Mouse (Mus musculus): ENCODE data around the gene Ldah.
"Not testable (repeated sequence)": the region's sequence is repeated elsewhere in the genome, so short reads cannot be mapped to it uniquely, and the experiment has no call there.

Gene Ldah

GRCm38 (mm10) chr12:8207978-8208403 lies at the start of gene Ldah:
Gene Ldah (plus strand): TSS chr12:8208107.
- peak; percentile 80 for DNase-seq (ENCODE audit: low spot score)

- DNase-seq (ENCODE audit: low spot score): no peak
Measured at GRCm38 (mm10) chr12:8167743-8168142, 40.2 kb upstream of the Ldah start.

GRCm38 (mm10) chr12:8180921-8181320 lies 27.0 kb upstream of the Ldah start:
- DNase-seq (ENCODE audit: low spot score): no peak

- DNase-seq (ENCODE audit: low spot score): no peak
Measured at GRCm38 (mm10) chr12:8181744-8182143, 26.2 kb upstream of the Ldah start.

- DNase-seq (ENCODE audit: low spot score): no peak
Measured at GRCm38 (mm10) chr12:8184518-8184917, 23.4 kb upstream of the Ldah start.

- DNase-seq (ENCODE audit: low spot score): no peak
Measured at GRCm38 (mm10) chr12:8188161-8188560, 19.7 kb upstream of the Ldah start.

GRCm38 (mm10) chr12:8188796-8189535 lies 18.9 kb upstream of the Ldah start:
- not testable (repeated sequence) for DNase-seq (ENCODE audit: low spot score)

GRCm38 (mm10) chr12:8189722-8190121 lies 18.2 kb upstream of the Ldah start:
- DNase-seq (ENCODE audit: low spot score): peak; percentile 23

GRCm38 (mm10) chr12:8205721-8206120 lies 2.2 kb upstream of the Ldah start:
- DNase-seq (ENCODE audit: low spot score): no peak

- DNase-seq (ENCODE audit: low spot score): no peak
Measured at GRCm38 (mm10) chr12:8207578-8207977, 329 bp upstream of the Ldah start.

- DNase-seq (ENCODE audit: low spot score): peak; percentile 41
Measured at GRCm38 (mm10) chr12:8216392-8217280, 8.7 kb downstream of the Ldah start.

GRCm38 (mm10) chr12:8223036-8223435 lies 15.1 kb downstream of the Ldah start:
- peak; percentile 34 for DNase-seq (ENCODE audit: low spot score)

GRCm38 (mm10) chr12:8231101-8231500 lies 23.2 kb downstream of the Ldah start:
- no peak for DNase-seq (ENCODE audit: low spot score)

GRCm38 (mm10) chr12:8232679-8233078 lies 24.8 kb downstream of the Ldah start:
- peak; percentile 64 for DNase-seq (ENCODE audit: low spot score)

- peak; percentile 13 for DNase-seq (ENCODE audit: low spot score)
Measured at GRCm38 (mm10) chr12:8242181-8242580, 34.3 kb downstream of the Ldah start.

- DNase-seq (ENCODE audit: low spot score): no peak
Measured at GRCm38 (mm10) chr12:8244746-8245145, 36.8 kb downstream of the Ldah start.

GRCm38 (mm10) chr12:8260297-8260696 lies 52.4 kb downstream of the Ldah start:
- DNase-seq (ENCODE audit: low spot score): no peak

GRCm38 (mm10) chr12:8266311-8266710 lies 58.4 kb downstream of the Ldah start:
- no peak for DNase-seq (ENCODE audit: low spot score)

GRCm38 (mm10) chr12:8269627-8270026 lies 61.7 kb downstream of the Ldah start:
- DNase-seq (ENCODE audit: low spot score): no peak

GRCm38 (mm10) chr12:8271405-8271804 lies 63.5 kb downstream of the Ldah start:
- DNase-seq (ENCODE audit: low spot score): peak; percentile 70

GRCm38 (mm10) chr12:8273471-8274171 lies 65.7 kb downstream of the Ldah start:
- DNase-seq (ENCODE audit: low spot score): no peak

- DNase-seq (ENCODE audit: low spot score): no peak
Measured at GRCm38 (mm10) chr12:8275424-8275823, 67.5 kb downstream of the Ldah start.
